Mouse (Mus musculus): ENCODE measurements around the gene Slc34a2.

The Slc34a2 gene

DNA sequence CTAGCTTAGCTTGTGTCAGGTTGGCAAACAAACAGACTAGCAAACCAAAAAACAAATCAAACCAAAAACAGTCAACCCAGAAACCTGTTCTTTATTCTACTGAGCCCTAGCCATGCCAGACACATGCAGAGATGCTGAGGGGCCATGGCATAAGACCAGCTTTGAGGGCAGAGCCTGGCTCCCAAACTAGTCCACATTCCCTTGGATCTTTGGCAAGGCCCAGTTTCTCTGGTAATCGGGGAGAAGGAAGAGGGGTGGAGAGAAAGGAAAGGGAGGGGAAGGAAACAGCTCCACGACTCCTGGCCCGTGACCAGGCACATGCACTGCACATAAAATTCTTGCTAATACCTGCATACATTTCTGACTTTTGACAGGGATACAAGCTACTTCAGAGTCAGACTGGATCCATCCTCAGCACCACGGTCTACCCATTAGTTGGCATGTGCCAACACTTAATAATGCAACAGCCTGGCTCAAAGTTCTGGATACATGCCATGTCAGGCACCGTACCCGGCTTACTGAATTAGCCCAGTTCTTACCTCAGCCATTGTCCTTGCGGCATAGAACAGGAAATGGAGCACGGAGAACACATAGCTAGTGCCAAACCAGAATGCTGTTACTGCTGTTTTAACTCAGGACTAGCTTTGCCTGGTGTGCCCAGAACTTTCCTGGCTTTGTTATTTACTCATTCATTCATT, 12.5 kb upstream of the Slc34a2 start:
- peak; percentile 33 to 38 for DNase-seq (ENCODE audit: low spot score in 2 of 2)

DNA sequence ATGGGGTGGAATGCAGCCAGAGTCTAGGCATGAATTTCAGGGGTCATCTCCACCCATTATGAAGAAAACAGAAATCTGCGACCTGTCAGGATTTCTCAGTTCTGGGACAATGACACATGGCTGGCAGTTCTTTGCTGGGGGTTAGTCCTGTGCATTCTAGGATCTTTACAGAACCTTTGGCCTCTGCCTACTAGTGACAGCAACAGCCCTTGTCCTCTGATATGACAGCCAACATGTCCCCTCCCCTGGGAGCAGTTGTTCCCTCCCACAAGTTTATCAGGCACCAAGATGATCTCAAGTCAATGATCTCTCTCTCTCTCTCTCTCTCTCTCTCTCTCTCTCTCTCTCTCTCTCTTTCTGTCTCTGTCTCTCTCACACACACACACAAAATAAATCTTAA, 6.5 kb upstream of the Slc34a2 start:
- no peak for DNase-seq (ENCODE audit: low spot score in 2 of 2)

DNA sequence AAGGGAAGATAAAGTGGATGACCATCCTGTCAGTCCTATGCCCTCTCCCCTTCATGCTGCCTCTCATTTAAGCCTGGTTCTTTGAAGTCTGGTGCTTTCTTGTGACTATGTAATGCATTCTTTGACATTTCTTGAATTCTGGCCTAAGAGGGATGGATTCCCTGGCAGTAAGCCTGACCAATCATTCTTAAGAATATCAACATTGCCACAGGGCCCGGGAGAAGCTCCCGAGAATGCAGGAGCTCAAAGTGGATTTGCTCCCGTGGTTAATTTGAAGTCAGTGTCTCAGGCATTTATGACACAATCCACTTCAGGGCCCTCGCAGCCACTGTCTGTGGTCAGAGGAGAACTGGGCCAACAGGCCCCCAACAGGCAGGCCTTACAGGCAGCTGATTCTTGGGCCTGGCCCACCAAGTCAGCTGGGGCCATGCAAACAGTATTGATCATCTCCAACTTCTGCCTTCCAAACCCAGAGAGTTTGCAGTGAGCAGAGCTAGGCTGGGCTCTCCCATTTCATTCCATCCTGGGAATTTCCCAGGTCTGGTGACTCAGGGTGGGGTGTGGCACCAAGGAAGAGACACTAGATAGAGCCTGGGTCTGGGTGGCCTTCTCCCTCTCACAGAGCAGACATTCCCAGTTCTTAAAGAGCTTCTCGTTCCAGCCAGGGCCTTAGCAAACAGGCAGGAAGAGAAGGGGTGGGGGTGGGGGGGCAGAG, 4.3 kb downstream of the Slc34a2 start:
- no peak for DNase-seq (ENCODE audit: low spot score in 2 of 2)

DNA sequence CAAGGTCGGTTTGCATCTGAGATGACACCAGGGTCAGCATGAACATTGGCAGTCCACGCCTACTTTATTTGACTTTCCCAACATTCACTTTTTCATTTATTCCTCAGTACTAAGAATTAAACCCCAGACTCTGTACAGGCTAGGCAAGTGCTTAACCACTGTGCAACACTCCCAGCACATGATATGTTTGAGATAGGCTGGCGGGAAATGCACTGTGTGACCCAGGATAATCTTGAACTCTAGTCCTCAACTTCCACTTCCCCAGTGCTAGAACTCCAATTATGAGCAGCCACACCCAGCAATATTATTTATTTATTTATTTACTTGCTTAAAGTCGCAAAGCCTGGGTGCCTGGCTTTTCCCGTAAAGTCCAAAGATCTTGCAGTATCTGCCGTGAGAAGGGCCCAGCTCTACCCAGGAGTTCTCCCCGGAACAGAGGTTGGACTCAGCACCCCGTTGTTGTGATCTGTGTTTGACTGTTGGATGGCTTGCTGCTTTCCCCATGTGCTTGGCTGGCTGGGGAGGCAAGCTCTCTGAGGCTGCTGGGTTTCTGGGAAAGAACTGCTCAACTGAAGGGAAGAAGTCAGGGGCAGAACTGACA, 5.0 kb downstream of the Slc34a2 start:
- DNase-seq (ENCODE audit: low spot score in 2 of 2): no peak

DNA sequence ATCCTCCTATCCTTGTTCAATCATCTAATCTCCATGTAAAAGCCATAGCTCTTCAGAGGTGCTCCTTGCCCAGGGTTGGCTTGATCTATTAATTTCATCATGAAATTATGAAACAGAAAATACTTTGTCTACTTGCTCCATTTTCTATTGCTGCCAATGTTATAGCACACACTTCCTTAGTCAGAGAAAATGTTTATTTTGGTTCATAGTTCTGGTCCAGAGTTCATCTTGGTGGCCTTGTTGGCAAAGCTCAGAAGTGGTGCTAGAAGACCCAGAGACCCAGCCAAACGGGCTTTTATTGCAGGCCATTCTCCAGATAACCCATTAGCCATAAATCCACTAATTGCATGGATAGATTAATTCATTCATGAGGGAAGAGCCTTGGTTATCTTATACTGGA, 5.8 kb downstream of the Slc34a2 start:
- DNase-seq (ENCODE audit: low spot score in 2 of 2): no peak

DNA sequence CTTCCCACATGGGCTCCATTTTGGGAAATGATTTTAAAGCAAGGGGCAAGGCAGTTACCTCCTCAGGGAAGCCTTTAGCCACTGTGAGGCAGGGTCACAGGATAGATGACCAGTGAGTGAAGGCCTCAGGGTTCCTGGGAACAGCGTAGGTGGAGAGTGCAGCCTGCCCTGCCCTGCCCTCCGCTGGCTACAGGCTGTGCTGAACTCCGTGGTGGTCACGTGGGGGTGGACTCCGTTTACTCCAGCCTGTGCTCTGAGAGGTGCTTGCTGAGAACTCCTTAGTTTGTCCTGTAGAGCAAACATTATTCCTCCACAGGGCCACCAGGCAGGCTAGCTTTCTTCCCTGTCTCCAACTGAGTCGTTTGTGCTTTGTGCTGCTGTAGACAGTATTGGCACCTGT, 10.1 kb downstream of the Slc34a2 start:
- DNase-seq (ENCODE audit: low spot score in 2 of 2): no peak

DNA sequence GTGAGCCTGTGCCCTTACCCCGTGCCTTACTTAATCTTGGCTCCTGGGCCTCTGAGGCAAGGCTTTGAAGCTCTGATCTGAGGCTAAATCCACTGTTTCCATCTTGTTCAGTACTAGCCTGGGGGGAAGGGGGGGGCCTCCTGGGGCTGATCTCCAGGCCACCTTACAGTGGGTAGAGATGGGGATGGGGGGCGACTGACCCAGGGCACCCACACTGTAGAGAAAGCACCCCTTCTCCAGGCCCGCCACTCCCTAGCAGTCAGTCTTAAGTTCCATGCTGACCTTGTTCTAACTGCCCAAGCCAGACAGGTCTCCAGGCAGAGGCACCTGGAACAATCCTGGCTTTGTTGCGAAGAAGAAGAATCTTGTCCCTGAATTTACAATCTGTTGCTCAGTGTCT, 10.7 kb downstream of the Slc34a2 start:
- no peak for DNase-seq (ENCODE audit: low spot score in 2 of 2)

DNA sequence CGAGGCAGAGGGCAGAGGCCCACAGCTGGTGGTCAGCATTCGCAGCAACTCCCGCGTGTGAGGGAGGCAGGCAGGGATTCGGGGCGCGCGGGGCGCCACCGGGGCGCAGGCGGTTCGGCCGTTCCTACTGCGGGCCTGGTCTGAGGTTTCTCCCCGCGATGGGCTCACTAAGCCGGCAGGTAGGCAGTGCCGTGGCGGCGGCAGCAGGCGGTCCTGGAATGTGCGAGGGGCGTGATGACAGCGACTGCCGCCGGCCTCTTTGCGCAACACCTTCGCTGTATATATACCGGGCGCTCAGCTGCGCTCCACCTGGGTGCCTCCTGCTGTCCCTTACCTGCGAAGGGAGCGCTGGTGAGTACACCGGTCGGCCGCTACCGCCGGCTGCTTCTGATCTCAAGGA, 11.2 kb downstream of the Slc34a2 start:
- DNase-seq (ENCODE audit: low spot score in 2 of 2): no peak

DNA sequence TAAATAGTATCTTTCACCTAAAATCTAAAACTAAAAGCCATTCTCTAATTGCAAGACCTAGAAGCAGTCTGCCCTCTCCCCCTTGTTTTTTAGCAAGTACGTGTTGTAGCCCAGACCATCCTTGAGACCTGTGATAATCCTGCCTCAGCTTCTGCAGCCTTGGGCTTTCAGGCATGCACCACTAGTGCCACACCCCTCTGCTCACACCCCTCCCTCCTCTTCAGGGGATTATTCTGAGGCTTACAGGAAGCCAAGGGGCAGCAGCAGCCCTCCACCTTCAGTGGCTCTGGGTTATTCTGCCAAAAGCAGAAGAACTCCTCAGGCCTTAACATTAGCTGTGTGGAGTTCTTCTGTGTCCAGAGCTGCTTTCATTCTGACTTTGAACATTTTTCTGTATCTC, 13.1 kb downstream of the Slc34a2 start:
- no peak for DNase-seq (ENCODE audit: low spot score in 2 of 2)

DNA sequence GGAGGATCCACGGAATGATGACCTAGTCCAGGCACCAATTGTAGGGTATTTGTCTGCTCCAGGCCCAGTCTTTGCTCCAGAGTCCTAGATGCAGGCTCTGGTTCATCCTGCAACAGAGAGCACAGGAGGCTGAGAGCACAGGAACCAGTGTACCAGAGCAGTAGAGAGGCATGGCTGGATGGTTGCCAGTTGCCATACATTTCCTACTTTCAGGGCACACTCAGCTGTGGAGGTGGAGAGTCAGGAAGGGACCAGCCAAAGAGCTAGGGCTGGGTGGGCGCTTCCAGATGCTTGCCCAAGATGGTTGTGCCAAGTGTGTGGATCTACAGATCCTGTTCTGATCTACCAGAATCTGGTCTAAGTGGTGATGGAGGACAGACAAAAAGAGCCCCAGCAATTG, 15.4 kb downstream of the Slc34a2 start:
- DNase-seq (ENCODE audit: low spot score in 2 of 2): no peak

DNA sequence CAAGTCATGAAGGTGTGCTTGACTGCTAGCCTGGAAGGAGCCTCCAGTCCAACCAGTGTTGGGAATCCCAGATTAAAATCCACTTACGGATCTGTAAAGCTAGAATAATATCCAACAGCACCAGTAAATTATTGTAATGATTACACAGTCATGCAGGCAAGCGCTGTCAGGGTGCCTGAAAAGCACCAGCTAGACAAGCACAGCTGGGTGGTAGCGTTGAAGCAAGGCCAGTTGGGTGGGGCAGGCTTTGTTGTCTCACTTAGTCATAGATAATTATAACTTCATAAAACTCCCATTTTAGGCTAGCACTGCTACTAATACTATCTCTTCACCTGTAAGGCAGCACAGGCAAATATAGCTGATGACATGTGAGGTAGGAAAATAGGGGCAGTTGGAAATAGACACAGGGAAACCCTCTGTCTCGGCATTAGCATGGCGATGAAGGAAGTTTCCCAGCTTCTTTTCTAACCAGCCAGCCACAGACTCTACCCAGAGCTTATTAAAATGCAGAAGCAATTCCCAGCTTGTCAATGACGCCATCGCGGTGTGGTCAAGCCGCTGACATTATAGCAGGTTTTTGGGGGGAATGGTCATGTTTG, 23.8 kb downstream of the Slc34a2 start:
- DNase-seq (ENCODE audit: low spot score in 2 of 2): no peak

DNA sequence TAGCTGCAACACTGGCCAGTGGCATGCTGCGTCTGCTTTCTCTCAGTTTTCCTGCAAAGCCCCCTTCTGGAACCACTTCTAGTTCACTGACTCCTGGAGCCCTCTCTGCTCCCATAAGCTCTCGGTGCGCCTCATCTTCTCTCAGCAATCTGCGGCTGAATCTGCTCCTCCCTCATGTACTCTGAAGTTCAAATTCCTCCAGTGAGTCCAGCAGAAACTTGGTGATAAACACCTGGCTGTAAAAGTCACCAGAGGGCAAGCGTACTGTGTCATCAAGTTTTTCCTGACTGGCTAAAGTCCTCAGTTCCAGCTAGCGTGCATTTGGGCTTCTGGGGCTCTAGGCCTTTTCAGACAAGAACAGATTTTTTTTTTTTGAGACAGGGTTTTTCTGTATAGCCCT, 36.7 kb downstream of the Slc34a2 start:
- DNase-seq (ENCODE audit: low spot score in 2 of 2): no peak

DNA sequence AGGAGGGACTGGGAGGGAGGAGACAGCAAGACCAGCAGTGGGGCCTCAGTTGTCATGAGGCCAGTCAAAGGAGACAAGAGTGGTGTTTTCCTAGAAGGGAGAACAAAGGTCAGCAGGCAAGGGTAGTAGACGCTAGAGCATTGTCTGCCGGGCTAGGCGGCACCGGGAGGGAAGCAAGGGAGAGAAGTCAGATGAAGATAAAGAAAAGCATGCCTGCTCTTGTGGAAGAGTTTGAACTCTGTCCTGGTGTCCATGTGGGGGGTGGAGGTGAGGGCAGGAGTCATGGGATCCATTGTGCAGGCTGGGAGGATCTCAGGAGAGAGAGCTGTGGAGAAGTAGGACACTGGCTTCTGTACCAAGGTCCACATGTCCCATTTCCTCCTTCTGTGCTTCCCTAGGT, 40.6 kb downstream of the Slc34a2 start:
- DNase-seq (ENCODE audit: low spot score in 2 of 2): no peak

DNA sequence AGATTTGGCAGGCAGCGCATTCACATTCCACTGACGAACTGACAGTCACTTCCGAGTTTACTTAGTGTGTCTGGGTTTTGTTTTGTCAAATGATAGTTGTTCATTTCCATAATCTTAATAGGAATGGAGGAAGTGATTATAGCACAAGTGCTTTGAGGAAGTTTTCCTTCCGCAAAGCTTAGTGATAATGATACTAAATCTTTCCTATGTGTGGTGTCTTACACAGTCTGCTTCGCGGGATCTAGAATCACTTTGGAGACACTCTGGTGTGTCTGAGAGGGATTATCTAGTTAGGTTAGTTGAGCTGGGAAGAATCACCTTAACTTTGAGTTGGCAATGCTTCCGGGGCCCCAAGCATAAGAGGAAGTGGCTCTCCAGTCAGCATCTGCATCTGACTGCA, 49.6 kb downstream of the Slc34a2 start:
- DNase-seq (ENCODE audit: low spot score in 2 of 2): no peak

DNA sequence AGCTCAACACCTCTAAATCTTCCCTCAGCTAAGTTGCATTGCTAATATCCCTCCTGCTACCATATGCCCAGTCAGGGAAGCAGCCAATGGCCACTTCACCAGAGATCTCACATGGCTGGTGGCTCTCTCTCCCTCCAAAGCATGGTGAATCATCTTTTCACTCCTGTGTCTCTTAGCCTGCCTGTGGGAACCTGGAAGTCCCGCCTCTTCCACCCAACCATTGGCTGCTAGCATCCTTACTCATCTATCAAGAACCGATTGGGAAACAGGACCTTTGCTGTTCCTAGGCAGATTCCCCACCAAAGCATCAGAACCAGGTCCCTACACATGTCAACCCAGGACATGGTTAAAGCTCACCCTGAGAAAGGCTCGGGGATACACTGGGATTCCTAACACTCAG, 53.5 kb downstream of the Slc34a2 start:
- DNase-seq (ENCODE audit: low spot score in 2 of 2): no peak

DNA sequence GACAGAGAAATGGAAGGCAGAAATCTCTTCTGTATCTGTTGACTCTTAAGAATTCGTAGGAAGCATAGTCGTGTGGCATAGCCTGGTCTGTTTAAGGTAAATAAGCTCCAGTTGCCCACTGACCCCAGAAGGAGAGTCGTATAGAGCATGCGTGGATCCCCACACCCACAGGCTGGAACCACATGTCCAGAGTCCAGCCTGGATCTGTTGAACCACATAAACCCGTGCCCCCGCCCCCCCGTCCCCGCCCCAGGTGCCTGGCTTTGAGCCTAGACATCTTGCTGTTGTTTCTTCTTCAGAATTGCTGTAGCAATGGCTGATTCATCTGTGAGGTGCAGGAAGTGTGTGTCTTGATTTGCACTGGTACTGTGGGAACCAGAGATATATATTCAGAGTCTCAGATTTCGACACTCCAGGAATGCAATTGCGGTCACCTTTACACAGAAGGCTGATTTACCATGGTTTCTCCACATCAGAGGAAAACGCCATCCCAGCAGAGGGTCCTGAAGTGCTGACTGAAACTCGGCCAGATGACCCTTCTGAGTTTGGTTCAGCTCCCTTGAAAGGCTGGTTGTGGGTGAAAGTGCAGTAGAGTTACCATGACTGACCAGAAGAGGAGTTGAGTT, 64.1 kb downstream of the Slc34a2 start:
- no peak for DNase-seq (ENCODE audit: low spot score in 2 of 2)

DNA sequence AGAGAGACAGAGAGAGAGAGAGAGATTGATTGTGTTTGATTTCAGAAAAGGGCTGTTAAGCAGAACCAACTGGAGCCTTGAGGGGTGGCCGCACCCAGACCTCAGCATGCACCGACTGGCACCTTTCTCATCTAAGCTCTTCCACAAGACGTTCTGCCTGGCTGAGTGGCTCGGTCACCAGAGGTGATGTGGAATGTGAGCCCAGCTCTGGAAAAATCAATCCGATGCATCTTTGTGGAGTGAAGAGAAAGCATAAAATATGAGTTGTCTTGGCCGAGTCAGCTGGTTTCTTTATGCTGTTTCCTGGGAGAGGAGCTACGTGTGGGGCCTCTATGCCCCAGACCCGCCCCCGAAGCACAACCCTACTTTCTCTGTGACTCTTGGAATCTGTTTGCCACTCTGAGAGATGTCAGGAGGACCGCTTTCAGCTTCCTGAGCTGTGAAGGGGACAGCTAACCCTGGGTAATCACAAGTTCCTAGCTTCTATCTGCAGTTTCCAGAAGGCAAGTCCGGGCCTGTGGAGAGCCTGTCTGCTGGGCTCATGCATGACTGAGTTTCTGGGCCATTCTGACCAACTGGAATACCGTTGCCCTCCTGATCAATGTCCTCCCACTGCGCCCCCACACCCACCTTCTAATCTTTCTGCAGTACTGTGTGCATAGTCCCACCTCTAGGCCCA, 66.4 kb downstream of the Slc34a2 start:
- no peak for DNase-seq (ENCODE audit: low spot score in 2 of 2)

DNA sequence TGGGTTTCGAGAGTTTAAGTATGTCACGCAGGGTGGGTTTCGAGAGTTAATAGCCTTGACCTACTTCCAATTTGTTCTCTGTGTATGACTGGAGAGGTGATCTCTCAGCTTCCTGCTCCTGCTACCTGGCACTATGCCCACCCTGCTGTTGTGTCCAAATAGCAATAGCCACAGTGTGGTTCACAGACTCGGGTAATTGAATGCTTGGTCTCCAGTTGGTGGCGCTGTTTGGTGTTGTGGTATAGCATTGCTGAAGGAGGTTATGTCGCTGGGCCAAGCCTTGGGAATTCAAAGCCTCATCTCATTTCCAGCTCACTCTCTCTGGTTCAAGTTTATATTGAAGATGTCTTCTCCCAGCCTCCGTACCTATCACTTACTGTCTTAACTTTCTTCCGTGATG, 67.8 kb downstream of the Slc34a2 start:
- DNase-seq (ENCODE audit: low spot score in 2 of 2): peak; percentile 59 to 60

DNA sequence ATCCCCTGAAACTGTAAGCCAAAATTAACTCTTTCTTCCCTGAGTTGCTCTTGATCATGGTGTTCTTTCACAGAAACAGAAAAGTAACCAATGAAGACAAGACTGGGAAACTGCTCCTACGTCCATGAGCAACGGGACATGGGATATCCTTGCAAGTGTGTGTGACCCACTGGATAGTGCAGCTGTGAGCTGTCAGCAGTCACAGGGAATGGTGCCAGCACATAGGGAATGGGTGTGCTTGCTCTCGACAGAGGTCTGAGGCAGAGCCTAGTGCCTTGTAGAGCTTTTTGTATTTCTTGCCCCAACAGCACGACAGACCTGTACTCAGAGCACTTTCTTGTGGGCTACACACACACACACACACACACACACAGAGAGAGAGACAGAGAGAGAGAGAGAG, 68.2 kb downstream of the Slc34a2 start:
- no peak for DNase-seq (ENCODE audit: low spot score in 2 of 2)

DNA sequence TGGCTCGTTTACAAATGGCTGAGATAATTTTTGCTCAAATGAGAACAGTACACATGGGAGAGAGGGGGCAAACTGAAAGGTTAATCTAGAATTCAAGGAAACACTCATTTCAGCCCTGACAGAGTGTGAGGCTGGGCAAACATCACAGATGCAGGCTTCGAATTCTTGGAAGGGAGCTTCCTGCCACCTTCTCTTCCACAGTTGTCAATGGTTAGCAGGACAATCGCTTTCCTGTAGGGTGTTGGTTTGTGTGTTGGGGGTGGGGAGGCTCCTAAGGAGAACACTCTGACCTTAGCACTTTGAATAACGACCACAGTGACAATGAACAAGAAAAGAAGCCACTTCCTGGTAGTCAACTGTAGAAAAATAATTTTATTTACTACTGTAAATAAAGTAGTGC, 68.8 kb downstream of the Slc34a2 start:
- DNase-seq (ENCODE audit: low spot score in 2 of 2): no peak

DNA sequence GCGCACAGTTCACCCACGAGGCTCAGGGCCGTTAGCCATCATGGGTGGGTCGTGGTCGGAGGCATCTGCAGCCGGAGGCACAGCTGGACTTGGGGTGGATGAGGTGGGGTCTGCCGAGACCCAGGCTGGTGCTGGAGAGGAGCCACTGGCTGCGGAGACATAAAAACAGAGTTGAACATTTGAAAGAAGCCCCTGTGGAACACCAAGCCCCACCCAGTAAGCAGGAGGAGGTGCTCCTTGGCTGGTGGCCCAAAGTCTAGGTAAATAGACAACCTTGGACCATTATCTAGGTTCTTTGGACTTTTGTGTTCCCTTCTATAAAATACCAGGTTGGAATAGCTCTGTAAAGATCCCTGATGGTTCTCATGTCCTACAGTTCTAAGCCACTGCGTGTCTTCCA, 70.1 kb downstream of the Slc34a2 start:
- no peak for DNase-seq (ENCODE audit: low spot score in 2 of 2)

DNA sequence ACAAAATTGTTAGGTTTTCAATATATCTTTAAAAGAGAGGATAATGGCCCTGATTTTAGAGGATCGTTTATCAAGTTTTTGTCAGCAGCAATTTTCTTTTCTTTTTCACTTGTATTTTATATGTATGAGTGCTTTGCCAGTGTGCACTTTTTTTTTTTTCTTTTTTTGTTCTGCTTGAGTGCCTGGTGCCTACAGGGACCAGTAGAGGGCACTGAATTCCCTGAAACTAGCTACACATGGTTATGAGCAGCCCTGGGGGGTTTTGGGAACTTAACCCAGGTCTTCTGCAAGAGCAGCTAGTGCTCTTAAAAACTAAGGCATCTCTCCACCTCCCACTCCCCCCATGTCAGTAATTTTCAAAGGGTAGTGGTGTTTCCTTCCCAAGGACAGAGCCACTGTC, 70.8 kb downstream of the Slc34a2 start:
- DNase-seq (ENCODE audit: low spot score in 2 of 2): no peak

All from right cerebral cortex, postnatal 10 days (tissue).